Mouse (Mus musculus) cerebellum, adult 2 months (tissue): ENCODE data around the gene Astn2. TPM values are rescaled to one million over a fixed set of nuclear protein-coding genes. Genes with fewer than 3 reads are reported as not detected.
A peak's percentile ranks its signal among the peaks of the same experiment; 100 is the strongest.

Experiments
- DNase-seq, 2 experiments: peaks; one replicate each; pipeline ENCODE4 v3.0.0; 2021
- H3K27ac ChIP-seq: fragments of 200-500 bp; 2 replicates; pipeline ENCODE4 v1.5.1; 2012; ENCODE audit warnings: low read length, control low read depth, inconsistent platforms; ENCODE audit not compliant: insufficient read depth
- H3K27me3 ChIP-seq: fragments of 200-500 bp; 2 replicates; pipeline ENCODE4 v1.6.1; 2012; ENCODE audit warnings: inconsistent platforms, mild to moderate bottlenecking, low read length, moderate library complexity; ENCODE audit not compliant: control insufficient read depth, insufficient read depth
- H3K4me1 ChIP-seq: fragments of 200-500 bp; 2 replicates; pipeline ENCODE4 v1.6.1; 2011; ENCODE audit warnings: low read length; ENCODE audit not compliant: control insufficient read depth, insufficient read depth
- H3K4me3 ChIP-seq: fragments of 200-500 bp; replicated peaks from 2 replicates; pipeline ENCODE3; 2011; ENCODE audit warnings: mild to moderate bottlenecking, low read depth, low read length, control low read depth; ENCODE audit not compliant: insufficient read depth
- CTCF ChIP-seq: fragments of 200-500 bp; IDR thresholded peaks from 2 replicates; pipeline ENCODE4 v1.5.1; 2011; ENCODE audit warnings: low read depth, mild to moderate bottlenecking, control low read depth, low read length, moderate library complexity, borderline replicate concordance; ENCODE audit not compliant: insufficient read depth
- POLR2A ChIP-seq: fragments of 200-500 bp; IDR thresholded peaks from 2 replicates; pipeline ENCODE4 v1.6.1; 2011; ENCODE audit warnings: low read length, control low read depth, borderline replicate concordance; ENCODE audit not compliant: insufficient read depth
- WGBS: fragments of 180-500 bp; shearing (Covaris S2); methylation state at CpG from one replicate; pipeline ENCODE4 v1.1.7; 2018; 5-methylcytosine and 5-hydroxymethylcytosine counted together
- polyA plus RNA-seq: library from polyadenylated mRNA; depleted of rRNA; stranded (reverse); fragments of >200 nt; gene quantifications from 2 replicates; pipeline ENCODE4 v1.2.3, GENCODE M21; 2012

The Astn2 gene
- polyA plus RNA-seq, 1 experiment: 56.9 TPM

DNA sequence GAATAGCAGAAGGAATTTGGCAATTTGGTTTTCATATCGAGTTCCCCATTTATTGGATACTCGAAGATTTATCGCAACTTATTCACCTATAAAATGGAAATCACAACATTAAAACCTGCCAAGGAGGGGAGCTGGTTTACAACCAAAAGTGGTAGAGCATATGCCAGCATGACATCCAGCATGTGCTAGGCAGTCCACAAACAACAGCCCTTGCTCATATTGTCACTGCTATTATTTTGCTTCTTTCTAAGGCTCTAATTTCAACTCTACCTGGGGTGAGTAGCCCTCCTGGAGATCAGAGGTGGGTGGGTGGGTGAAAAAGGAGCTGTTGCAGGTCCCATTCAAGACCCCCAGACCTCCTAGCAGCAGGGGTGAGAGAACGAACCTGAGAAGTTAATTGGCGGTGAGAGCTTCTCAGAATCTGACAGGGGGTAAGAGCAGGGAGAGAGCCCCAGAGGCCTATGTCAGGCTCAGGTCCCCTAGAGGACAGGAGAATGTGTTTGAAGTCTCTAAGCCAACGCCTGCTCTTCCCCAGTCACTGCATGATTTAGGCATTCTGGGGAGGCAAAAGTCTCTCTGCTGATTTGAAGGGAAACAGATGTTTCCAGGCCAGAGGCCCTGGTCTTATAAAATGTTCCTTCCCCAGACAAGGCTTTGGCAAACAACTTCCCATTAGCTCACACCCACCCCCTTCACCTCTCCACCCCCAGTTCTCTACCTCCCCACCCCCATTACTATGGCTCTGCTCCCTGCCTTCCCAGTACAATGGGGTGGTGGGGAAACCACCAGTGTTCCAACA lies 1001.4 kb downstream of the Astn2 start:
- TF ChIP-seq CTCF: no peak
- no peak for TF ChIP-seq POLR2A
- no peak overlapping the region for H3K4me3 ChIP-seq
- DNase-seq: no peak
- H3K27me3 ChIP-seq: no peaks in the 10 kb centered on the region
- no peaks in the 10 kb centered on the region for H3K4me1 ChIP-seq
- 81% methylated on average over 6 of the region's 6 CpGs for WGBS
- H3K27ac ChIP-seq: no peak overlapping the region

GRCm38 (mm10) chr4:65402286-65402685 lies 1002.1 kb downstream of the Astn2 start:
- Histone ChIP-seq H3K4me3 (no peak overlapping the region), H3K27ac (no peak overlapping the region), H3K27me3 (no peaks in the 10 kb centered on the region), H3K4me1 (no peaks in the 10 kb centered on the region)
- WGBS: 71% methylated on average over 5 of the region's 5 CpGs
- TF ChIP-seq POLR2A (no peak), CTCF (no peak)
- no peak for DNase-seq

DNA sequence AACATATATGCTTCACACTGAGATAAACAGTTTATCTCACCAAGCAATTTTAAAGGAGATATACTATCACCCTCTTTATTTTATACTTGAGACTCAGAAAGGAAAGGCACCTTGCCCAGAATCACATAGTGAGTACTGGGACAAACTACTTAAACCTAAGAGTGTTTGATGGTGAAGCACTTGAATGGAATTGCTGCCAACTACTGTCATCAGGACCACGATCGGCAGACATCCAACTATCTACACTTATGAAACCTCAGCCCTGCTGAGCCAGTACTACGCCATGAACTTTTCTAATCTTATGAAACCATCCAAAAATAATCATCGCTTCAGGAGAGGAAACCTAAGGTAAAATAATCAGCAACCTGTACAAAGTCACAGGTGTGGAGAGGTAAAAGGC lies 1005.0 kb downstream of the Astn2 start:
- Histone ChIP-seq H3K27ac (no peak overlapping the region), H3K4me3 (no peak overlapping the region), H3K4me1 (no peaks in the 10 kb centered on the region), H3K27me3 (no peaks in the 10 kb centered on the region)
- 89% methylated on average over 4 of the region's 4 CpGs for WGBS
- no peak for DNase-seq
- TF ChIP-seq CTCF: no peak
- no peak for TF ChIP-seq POLR2A

DNA sequence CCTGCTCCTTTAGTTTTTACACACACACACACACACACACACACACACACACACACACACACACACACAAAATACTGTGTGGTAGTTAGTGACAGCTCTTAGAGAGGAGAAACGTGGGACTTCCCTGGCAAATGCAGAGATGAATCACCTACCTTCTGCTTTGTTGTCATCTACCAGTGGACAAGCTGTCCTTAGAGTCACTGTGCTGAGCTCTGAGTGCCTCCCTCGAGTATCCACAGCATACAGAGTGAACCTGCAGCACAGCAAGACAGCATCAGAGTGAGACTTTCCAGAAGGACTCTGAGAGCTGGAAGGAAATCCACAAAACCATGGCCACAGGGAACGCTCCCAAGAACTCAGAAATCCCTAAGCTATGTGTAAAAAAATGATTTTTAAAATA lies 1007.6 kb downstream of the Astn2 start:
- Histone ChIP-seq H3K27me3 (no peaks in the 10 kb centered on the region), H3K4me1 (no peaks in the 10 kb centered on the region), H3K4me3 (no peak overlapping the region), H3K27ac (no peak overlapping the region)
- TF ChIP-seq POLR2A (no peak), CTCF (no peak)
- peak in 1 of 2 experiments; percentile 31 for DNase-seq
- WGBS: 41% methylated on average over 3 of the region's 3 CpGs

DNA sequence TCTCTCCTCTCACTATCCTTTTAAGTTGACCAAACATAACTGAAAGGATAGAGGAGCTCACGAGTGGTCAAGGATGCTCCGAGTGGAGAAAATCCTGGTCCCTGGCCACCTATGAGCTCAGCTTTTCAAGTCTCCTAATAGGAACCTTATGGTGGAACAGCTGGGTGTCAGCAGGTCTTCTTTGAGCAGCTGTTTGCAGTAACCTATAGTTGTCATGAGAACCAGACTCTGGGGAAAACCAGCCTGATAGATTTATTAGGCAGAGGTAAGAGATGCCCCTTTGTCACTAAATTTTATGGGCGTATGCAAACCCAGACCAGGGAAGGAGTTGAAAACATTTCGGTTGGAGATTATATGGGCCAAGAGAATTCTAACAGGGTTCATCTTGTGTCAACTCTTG lies 1013.4 kb downstream of the Astn2 start:
- WGBS: 51% methylated on average over 4 of the region's 4 CpGs
- no peak for TF ChIP-seq CTCF
- no peak for TF ChIP-seq POLR2A

GRCm38 (mm10) chr4:65383070-65383469 lies 1021.3 kb downstream of the Astn2 start:
- no peak overlapping the region for H3K27ac ChIP-seq
- WGBS: 94% methylated on average over 4 of the region's 4 CpGs
- H3K27me3 ChIP-seq: no peaks in the 10 kb centered on the region
- no peak for DNase-seq
- TF ChIP-seq CTCF (no peak), POLR2A (no peak)
- no peaks in the 10 kb centered on the region for H3K4me1 ChIP-seq
- no peak overlapping the region for H3K4me3 ChIP-seq

More for the DNA sequence above, 1013.4 kb downstream of the Astn2 start:
- no peaks in the 10 kb centered on the region for H3K27me3 ChIP-seq
- DNase-seq: no peak
- H3K27ac ChIP-seq: no peak overlapping the region
- H3K4me1 ChIP-seq: no peaks in the 10 kb centered on the region
- H3K4me3 ChIP-seq: no peak overlapping the region

- Histone ChIP-seq H3K27me3 (no peaks in the 10 kb centered on the region), H3K4me3 (no peak overlapping the region), H3K4me1 (no peaks in the 10 kb centered on the region), H3K27ac (no peak overlapping the region)
- TF ChIP-seq POLR2A (no peak), CTCF (no peak)
- 97% methylated on average over 4 of the region's 4 CpGs for WGBS
- no peak for DNase-seq
These were observed 1025.0 kb downstream of the Astn2 start for GRCm38 (mm10) chr4:65379461-65379860.

DNA sequence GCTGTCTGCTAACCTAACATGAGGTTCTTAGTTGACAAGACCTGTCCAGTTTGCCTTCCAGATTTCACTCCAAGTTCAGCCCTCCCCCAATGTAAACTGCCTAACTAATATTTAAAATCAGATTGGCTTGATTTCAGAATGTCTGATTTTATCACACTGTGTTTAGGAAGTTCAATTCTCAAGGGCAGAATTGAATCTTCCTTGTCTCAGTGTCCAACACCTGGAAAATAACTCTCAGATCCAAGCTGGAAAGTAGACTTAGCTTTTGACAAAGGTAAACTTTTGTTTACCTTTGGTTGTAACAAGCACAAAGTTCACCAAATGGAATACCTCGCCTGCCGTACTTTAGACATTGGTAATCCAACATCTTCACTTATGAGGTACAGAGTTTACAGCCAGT lies 1027.8 kb downstream of the Astn2 start:
- no peaks in the 10 kb centered on the region for H3K27me3 ChIP-seq
- TF ChIP-seq CTCF: no peak
- TF ChIP-seq POLR2A: no peak
- WGBS: 97% methylated on average over 2 of the region's 2 CpGs
- no peaks in the 10 kb centered on the region for H3K4me1 ChIP-seq
- H3K27ac ChIP-seq: no peak overlapping the region
- no peak overlapping the region for H3K4me3 ChIP-seq
- DNase-seq: no peak
